Mouse (Mus musculus) spleen, adult 2 months (tissue): Measurements from ENCODE around the gene Abcc2. TPM values are rescaled to one million over a fixed set of nuclear protein-coding genes. Genes with fewer than 3 reads are reported as not detected.

Source experiments
- DNase-seq, 2 experiments: peaks; one replicate each; pipeline versions ENCODE4 v3.0.0 to v3.0.0-alpha.2; 2012 to 2021; ENCODE audit warnings: low spot score in 2 of 2, low read depth in 1 of 2
- H3K27ac ChIP-seq: fragments of 200-500 bp; 2 replicates; pipeline ENCODE4 v1.5.1; 2012; ENCODE audit warnings: low read length, inconsistent platforms; ENCODE audit not compliant: insufficient read depth
- H3K27me3 ChIP-seq: fragments of 200-500 bp; 2 replicates; pipeline ENCODE4 v1.6.1; 2012; ENCODE audit warnings: mild to moderate bottlenecking, moderate library complexity, low read length, inconsistent platforms; ENCODE audit not compliant: control insufficient read depth, insufficient read depth
- H3K36me3 ChIP-seq: fragments of 200-500 bp; 2 replicates; pipeline ENCODE4 v1.6.1; 2012; ENCODE audit warnings: mild to moderate bottlenecking, low read length, inconsistent platforms; ENCODE audit not compliant: control insufficient read depth, insufficient read depth
- H3K4me1 ChIP-seq: fragments of 200-500 bp; 2 replicates; pipeline ENCODE4 v1.6.1; 2011; ENCODE audit warnings: inconsistent platforms; ENCODE audit not compliant: control insufficient read depth, insufficient read depth, insufficient read length
- H3K4me3 ChIP-seq: fragments of 200-500 bp; 2 replicates; pipeline ENCODE4 v1.5.1; 2011; ENCODE audit warnings: mild to moderate bottlenecking, inconsistent platforms; ENCODE audit not compliant: insufficient read depth, insufficient read length; ENCODE audit errors: extremely low read depth
- CTCF ChIP-seq: fragments of 200-500 bp; IDR thresholded peaks from 2 replicates; pipeline ENCODE4 v1.5.1; 2011; ENCODE audit warnings: mild to moderate bottlenecking, inconsistent platforms; ENCODE audit not compliant: insufficient read depth, insufficient read length, insufficient replicate concordance; ENCODE audit errors: extremely low read depth
- POLR2A ChIP-seq: fragments of 200-500 bp; IDR thresholded peaks from 2 replicates; pipeline ENCODE4 v1.6.1; 2011; ENCODE audit warnings: low read depth, low read length, inconsistent platforms
- WGBS: fragments of 180-500 bp; shearing (Covaris S2); methylation state at CpG from one replicate; pipeline ENCODE4 v1.1.7; 2018; 5-methylcytosine and 5-hydroxymethylcytosine counted together
- polyA plus RNA-seq: library from polyadenylated mRNA; depleted of rRNA; stranded (reverse); fragments of >200 nt; gene quantifications from 2 replicates; pipeline ENCODE4 v1.2.3, GENCODE M21; 2012

The Abcc2 gene
- polyA plus RNA-seq, 1 experiment = 0.14 TPM

GRCm38 (mm10) chr19:43850026-43850425, 68.0 kb downstream of the Abcc2 start:
- Histone ChIP-seq H3K27me3 (no peaks in the 10 kb centered on the region), H3K4me1 (no peaks in the 10 kb centered on the region), H3K27ac (no peak overlapping the region), H3K36me3 (peaks cover 21% of the 10 kb centered on the region), H3K4me3 (no peak overlapping the region)
- no peak for DNase-seq
- WGBS = 93% methylated on average over 11 of the region's 11 CpGs
- TF ChIP-seq POLR2A (no peak), CTCF (no peak)

- 70% methylated on average over 21 of the region's 21 CpGs for WGBS
- peaks cover 18% of the 10 kb centered on the region for H3K36me3 ChIP-seq
- H3K4me3 ChIP-seq = no peak overlapping the region
- no peak overlapping the region for H3K27ac ChIP-seq
- TF ChIP-seq POLR2A = no peak
- no peak for TF ChIP-seq CTCF
- peak in 1 of 2 experiments; percentile 26 for DNase-seq
- no peaks in the 10 kb centered on the region for H3K4me1 ChIP-seq
- H3K27me3 ChIP-seq = no peaks in the 10 kb centered on the region
Measured at GRCm38 (mm10) chr19:43851996-43852630, 70.1 kb downstream of the Abcc2 start.

GRCm38 (mm10) chr19:43852837-43853545, 71.0 kb downstream of the Abcc2 start:
- no peak for DNase-seq
- no peaks in the 10 kb centered on the region for H3K4me1 ChIP-seq
- WGBS = 78% methylated on average over 7 of the region's 7 CpGs
- H3K36me3 ChIP-seq = peaks cover 14% of the 10 kb centered on the region
- H3K27me3 ChIP-seq = no peaks in the 10 kb centered on the region
- H3K4me3 ChIP-seq = no peak overlapping the region
- TF ChIP-seq POLR2A = no peak
- TF ChIP-seq CTCF = no peak
- no peak overlapping the region for H3K27ac ChIP-seq

GRCm38 (mm10) chr19:43857347-43857746, 75.4 kb downstream of the Abcc2 start:
- peaks cover 9% of the 10 kb centered on the region for H3K36me3 ChIP-seq
- WGBS = 93% methylated on average over 6 of the region's 6 CpGs
- no peak overlapping the region for H3K4me3 ChIP-seq
- no peak for TF ChIP-seq CTCF
- no peak for TF ChIP-seq POLR2A
- no peak overlapping the region for H3K27ac ChIP-seq
- H3K27me3 ChIP-seq = no peaks in the 10 kb centered on the region
- DNase-seq = no peak
- no peaks in the 10 kb centered on the region for H3K4me1 ChIP-seq

- H3K4me3 ChIP-seq = no peak overlapping the region
- 95% methylated on average over 4 of the region's 4 CpGs for WGBS
- peaks cover 13% of the 10 kb centered on the region for H3K36me3 ChIP-seq
- no peak for DNase-seq
- no peaks in the 10 kb centered on the region for H3K4me1 ChIP-seq
- no peaks in the 10 kb centered on the region for H3K27me3 ChIP-seq
- no peak overlapping the region for H3K27ac ChIP-seq
- TF ChIP-seq POLR2A (no peak), CTCF (no peak)
Measured at GRCm38 (mm10) chr19:43870418-43870817, 88.4 kb downstream of the Abcc2 start.

- no peak for DNase-seq
- Histone ChIP-seq H3K27ac (no peak overlapping the region), H3K4me3 (no peak overlapping the region), H3K4me1 (no peaks in the 10 kb centered on the region; the same call in none of the 2 replicates), H3K36me3 (peaks cover 1% of the 10 kb centered on the region; the same call in 1 of the 2 replicates), H3K27me3 (no peaks in the 10 kb centered on the region)
- 91% methylated on average over 11 of the region's 11 CpGs for WGBS
- TF ChIP-seq POLR2A (no peak), CTCF (no peak)
Measured at GRCm38 (mm10) chr19:43874351-43874750, 92.4 kb downstream of the Abcc2 start.

- peaks cover 2% of the 10 kb centered on the region for H3K4me1 ChIP-seq
- H3K27me3 ChIP-seq = peaks cover 5% of the 10 kb centered on the region; the same call in 1 of the 2 replicates
- H3K36me3 ChIP-seq = peaks cover 1% of the 10 kb centered on the region; the same call in 1 of the 2 replicates
- H3K4me3 ChIP-seq = no peak overlapping the region
- WGBS = 82% methylated on average over 2 of the region's 2 CpGs
- TF ChIP-seq POLR2A = no peak
- no peak overlapping the region for H3K27ac ChIP-seq
- no peak for DNase-seq
Measured at GRCm38 (mm10) chr19:43875996-43876395, 94.0 kb downstream of the Abcc2 start.
